Mouse (Mus musculus) heart, postnatal 0 days (tissue): ENCODE results near the gene Kdm5b.

Experiments
- CTCF ChIP-seq: IDR thresholded peaks from 2 replicates; pipeline ENCODE4 v1.5.1; 2016; ENCODE audit warnings: antibody characterized with exemption, control low read depth, low read depth
- EP300 ChIP-seq: IDR thresholded peaks from 2 replicates; pipeline ENCODE4 v1.6.1; 2016; ENCODE audit warnings: antibody characterized with exemption, low read depth

DNA sequence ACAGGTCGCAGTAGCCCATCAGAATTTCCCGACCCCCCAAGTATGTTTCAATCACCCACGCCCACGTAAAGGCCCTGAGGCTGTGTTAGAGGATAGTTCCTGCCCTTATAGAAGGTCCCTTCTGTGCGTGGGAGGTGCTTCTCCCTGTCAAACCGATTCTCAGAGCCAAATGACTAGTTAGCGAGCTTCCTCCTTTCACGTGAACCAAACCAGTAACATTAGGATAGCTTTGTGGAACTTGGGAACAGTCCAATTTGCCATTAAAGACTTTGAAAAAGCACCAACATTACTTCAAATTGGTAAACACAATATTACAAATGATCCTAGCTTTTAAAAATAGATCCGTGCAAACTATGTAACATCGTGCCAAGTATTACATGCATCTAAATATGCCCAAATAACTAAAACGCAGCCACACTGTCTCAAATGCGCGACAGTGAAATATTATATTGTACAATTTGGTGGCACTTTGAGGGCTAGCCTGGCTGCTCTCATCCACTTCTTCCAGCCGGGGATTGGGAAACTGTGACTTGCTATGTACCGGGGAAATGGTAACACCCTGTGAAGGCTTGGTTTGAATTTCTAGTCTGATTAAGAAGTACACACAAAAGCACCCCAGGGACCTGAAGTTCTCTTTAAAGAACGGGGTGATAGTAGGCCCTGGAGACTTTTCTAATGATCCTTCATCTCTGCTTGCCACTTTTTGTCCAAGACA is 45.9 kb upstream of the Kdm5b start:
- TF ChIP-seq EP300, result no peak
- no peak for TF ChIP-seq CTCF
